Mouse (Mus musculus) retina, postnatal 7 days (tissue): ENCODE measurements around the gene Rdh16f2.
"Not testable (repeated sequence)": the region's sequence is repeated elsewhere in the genome, so short reads cannot be mapped to it uniquely, and the experiment has no call there.

ENCODE experiments used
- DNase-seq: peaks from one replicate; pipeline ENCODE4 v3.0.0-alpha.2; 2012; ENCODE audit warnings: low read depth, low spot score

Gene Rdh16f2

DNA sequence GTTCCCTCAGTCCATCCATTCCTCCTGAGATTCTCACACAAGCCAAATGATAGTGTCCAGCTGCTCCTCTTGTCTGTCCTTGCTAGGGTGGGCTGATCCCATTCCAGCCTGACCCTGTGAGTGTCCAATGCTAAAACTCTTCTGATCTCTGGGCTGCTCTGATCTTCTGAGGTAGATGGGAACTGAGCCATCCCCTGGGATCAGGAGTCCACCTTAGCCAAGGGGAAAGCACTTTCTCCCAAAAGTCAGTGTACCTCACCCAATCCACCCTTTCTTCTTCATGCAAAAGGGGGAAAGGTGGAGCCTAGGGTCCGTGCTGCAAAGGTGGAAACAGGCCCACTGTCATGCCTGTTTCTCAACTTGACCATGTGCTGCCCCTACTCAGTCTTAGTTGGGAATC is 25.2 kb downstream of the Rdh16f2 start:
- DNase-seq = no peak

DNA sequence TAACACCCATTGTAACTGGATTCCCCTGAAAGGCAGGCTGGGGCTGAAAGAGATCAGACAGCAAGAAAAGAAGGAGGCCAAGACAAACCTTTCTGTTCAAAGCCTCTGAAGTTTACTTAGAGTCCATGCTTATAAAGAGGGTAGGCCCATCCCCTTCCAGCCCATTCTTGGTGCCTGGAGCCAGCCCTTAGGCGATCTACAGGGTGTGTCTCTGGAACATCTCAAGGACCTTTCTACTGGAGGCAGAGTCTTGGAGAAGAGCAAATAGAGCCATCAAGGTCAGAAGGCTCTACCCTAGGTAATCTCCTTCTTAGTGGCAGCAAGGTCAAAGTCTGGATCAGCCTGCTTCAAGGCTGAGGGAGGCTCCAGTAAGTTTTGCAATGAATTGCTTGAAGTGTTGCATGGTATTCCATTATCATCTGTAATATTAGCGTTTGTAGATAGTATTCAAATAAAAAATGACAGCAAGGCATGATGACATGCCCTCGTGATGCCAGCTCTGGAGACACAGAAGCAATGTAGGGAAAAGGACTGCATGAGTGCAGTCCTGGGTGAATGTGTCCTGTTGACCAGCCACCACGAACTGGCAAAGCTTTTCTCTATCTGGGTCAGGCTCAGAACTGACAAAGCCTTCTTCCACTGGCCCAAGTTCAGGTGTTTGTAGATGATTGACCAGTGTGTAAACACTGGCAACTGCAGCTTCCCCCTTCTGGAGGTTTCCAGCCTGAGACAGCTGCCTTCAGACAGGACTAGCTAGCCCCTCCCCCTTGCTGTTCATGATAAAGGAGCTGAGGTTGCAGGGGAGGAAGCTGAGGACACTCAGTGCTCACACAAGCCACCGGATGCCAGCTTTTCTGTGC is 27.1 kb downstream of the Rdh16f2 start:
- DNase-seq = not testable (repeated sequence)

DNA sequence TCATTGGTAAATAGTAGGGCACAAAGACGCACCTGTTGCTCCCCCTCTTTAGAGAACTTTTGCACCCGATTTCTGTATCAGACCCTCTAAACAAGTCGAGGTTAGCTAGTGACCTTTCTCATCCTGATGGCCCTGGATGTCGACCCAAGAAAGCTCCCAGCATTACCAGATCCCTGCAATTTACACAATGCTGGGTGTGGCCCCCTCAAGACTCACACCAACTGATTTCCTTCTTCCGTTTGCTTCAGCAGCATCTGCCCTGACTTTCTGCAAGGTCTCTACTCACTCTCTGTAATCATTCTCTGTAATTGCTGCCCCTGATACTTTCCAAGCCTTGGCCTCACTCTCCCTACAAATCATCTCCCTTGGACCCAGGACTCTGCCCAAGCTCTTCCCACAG is 30.4 kb downstream of the Rdh16f2 start:
- no peak for DNase-seq

DNA sequence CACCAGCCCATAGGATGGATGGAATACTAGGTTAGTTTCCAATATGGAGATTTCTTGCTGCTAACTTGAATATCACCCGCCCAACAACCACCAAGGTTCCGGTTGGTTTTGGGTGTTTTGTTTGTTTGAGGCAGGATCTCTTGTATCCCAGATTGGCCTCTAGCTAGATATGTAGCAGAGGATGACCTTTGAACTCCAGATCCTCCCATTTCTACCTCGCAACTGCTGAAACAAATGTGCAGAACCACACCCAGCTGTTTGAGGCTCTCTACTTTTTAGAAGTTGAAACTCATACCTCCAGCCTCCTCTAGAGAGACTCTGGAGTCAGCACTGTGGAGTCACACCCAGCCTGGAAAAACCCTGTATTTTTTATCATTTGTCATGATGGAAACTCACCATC is 31.2 kb downstream of the Rdh16f2 start:
- DNase-seq = no peak

DNA sequence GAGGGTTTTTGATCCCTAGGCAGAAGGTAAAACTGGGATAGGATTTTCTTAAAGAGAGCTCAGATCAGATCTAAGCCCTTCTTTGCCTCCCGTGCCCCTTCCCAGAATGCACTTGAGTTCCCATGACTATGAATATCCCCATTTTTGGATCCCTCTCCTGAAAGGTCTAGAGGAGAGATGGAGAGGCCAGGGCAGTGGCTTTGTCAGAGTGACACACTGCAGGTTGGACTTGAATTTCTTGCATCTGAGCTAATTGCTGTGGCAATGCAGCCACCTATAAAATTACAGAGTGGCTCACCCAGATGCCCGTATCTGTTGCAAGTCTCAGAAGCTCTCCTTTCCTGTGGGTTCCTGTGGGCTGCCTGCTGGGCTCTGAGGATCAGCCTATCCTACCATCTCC is 31.9 kb downstream of the Rdh16f2 start, which contains the start of gene Sdr9c7:
Gene Sdr9c7, plus strand, starts transcription at position 301 of the 400 bp plus-strand sequence.
- no peak for DNase-seq

DNA sequence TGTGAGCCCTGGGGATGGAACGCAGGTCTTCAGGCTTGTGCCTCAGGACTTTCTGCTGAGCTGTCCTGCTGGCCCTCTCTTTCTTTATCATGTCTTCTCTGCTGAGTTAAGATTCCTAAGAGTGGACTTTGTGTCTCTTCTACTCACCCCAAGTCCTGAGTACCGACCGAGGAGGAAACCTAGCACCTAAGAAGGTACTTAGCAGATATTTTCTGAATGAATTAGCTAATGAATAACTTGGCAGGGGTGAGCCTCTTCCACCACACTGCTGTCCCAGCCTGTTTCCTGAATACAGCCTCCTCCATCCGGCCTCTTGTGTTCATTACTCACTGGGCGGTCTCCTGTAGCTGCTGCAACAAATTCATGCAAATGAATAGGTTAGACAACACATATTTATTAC is 33.5 kb downstream of the Rdh16f2 start:
- DNase-seq = no peak

DNA sequence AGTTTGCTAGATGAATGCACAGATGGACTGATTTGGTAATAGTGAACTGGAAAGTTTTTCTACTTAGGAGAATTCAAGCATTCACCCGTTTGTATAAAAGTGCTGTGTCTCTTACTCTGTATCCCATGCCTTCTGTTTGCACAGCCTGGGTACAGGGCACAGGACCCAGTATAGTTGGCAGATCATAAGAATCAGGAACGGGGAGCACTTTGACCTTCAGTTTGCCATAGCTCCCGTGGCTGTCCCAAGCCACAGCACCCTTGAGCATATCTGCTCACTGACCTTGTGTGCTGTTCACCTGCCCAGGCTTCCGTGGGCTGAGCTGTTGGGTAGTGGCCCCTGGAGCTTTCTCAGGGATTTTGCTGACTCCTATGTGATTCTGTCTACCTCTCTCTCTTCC is 35.5 kb downstream of the Rdh16f2 start:
- DNase-seq = no peak

DNA sequence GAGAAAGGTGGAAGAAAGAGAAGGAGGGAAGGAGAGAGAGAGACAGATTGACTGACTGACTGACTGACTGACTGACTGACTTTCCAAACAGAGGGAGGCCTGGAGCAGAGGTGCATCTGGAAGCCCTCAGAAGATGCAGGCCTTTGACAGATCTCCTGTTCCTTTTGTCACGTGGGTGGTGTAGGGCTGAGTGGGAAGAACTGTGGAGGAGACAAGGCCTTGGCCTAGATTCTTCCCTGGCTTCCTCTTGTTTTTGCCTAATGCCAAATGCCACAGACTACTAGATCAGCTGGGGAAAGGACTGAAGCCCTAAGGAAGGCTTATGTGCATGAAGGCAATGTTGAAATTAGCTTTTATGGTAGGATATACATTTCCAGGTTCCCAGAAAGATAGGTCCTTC is 36.8 kb downstream of the Rdh16f2 start:
- no peak for DNase-seq

DNA sequence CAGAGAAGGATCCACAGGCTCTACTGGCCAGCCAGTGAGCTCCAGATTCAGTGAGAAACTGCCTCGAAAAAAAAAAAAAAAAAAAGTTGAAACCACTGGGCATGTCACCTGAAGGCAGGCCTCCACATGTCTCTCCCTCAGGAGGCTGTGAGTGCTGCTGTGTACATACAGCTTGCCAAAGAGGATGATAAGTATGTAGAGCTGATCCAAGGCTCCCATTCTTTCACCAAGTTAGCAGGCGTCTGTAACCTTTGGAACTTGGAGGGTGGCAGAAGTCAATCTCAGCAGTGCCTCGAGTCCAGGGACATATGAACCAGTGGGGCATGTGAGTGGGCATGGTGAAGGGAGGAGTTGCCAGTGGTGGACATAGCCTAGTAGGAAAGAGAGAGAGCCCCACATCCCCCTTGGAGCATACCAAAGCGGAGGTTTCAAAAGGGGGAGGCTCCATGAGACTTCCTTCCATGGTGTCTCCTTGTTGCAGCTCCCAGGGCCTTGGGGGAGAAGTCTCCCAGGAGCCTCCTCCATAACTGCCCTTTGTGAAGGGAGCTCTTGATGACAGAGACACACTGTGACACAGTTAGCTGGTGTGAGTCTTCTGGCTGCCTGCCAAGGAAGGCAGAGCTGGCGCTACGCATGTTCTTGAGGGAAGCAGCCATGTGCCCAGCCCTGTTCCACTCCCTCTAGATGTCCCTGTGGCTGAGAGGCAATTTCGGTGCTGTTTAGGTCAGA is 38.6 kb downstream of the Rdh16f2 start:
- no peak for DNase-seq

DNA sequence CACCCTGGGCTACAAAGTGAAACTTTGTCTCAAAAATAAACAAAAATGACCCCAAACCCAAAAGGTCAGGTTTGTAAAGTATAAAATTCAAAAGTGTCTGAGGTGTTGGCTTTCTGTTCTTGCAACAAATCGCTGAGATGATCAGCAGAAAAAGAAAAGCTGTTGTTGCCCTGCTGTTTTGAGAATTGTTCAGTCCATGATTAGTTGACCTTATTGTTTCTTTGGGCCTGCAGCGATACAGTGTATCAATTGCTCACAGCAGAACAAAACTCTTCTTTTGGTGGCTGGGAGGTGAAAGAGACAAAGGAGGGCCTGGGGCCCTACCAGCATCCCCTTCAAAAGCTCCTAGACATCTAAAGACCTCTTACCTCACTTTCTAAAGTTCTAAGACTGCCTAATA is 39.9 kb downstream of the Rdh16f2 start:
- DNase-seq = no peak

DNA sequence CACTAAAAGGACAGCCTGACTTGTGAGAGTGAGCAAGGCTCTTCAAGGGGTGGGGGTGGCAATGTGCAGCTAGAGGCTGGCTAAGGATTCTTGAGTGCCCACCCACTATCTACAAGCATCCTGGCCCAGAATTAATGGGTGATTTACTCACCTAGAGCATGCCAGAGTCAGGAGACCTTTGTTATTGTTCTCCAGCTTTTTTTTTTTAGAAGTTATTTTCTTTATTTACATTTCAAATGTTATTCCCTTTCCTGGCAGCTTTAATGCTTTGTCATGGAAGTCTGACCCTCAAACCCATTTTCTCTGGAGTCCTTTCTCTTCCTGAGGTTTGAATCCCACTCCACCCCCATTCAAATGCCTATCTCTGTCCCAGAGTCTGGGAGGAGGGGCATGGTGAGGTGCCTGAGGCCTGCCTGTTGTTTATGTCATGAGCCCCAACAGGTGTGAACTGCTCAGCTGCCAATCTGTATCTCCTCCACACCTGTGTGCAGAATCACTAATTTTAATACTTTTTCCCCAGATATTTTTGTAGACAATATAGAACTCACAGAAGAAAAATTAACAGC is 41.2 kb downstream of the Rdh16f2 start:
- DNase-seq = no peak

DNA sequence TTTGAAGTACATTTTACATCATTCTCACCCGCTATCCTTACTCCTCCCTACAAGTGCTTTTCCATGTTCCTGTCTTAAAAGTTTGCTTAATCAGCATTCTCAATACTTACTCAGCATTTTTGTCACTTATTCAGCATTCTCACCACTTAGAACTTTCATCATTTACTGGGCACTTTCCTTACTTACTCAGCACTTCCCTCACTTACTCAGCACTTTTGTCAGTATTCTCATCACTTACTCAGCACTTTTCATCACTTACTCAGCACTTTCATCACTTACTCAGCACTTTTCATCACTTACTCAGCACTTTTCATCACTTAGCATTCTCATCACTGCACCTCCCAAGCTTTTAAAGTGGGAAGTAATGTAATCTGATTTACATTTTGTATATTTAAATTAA is 49.3 kb downstream of the Rdh16f2 start:
- DNase-seq = no peak

DNA sequence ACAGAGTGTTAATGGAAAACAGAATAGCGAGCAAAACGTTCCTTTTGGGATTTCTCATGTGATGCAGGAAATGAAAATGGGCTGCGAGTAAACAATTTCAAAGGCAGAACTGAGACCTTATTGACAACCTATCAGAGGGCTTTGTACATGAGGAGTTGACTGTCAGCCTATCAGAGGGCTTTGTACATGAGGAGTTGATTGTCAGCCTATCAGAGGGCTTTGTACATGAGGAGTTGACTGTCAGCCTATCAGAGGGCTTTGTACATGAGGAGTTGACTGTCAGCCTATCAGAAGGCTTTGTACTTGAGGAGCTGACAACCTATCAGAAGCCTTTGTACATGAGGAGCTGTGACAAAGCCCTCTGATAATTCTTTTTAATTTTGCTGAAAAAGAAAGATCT is 50.9 kb downstream of the Rdh16f2 start:
- not testable (repeated sequence) for DNase-seq

DNA sequence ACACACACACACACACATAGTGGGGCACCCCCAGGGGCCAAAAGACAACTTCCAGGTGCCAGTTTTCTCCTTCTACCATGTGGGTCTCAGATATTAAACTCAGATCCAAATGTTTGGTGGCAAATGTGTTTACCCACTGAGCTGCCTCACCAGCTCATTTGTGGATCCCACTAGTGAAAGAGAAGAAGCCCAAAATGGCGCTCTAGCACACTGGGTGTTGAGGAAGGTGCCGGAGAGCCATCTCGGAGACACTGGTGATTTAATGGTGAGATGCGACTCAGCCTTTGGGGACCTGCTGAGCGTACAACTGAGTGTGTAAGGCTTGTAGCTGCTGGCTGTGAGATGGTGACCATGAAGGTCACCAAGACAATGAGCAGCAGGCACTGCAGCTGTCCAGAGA is 51.4 kb downstream of the Rdh16f2 start:
- DNase-seq = no peak

DNA sequence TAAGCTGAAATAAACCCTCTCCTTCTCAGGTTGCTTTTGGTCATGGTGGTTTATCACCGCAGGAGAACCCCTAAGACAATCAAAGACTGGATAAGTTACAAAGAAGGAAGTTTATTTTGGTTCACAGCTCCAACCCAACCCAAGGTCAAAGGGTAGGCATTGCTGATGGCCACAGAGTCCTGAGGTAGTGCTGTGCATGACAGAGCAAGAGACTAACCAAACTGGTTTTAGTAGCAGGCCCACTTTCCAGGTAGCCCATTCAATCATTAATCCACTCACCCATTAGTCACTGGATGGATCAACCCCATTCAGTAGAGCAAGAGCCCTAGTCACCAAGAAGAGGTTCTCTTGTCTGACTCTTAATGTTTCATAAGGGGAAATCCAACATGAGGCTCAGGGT is 56.0 kb downstream of the Rdh16f2 start:
- DNase-seq = no peak

DNA sequence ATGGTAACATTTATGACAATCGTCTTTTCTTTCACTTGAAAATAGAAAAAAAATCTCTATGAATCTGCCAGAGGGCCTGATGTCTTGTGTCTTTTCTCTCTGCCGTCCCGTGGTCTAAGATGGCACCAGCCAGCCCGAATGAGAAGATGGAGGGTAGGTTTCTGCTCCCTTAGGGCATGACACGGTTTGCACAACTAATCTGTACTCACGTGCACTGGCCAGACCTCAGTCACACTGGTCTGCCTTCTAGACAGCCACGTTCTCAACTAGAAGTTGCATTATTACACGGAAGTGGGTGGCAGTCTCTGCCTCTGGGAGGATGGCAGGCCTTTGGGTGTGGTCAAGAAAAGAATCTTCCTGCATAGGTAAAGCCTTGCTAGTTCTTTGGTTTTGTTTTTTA is 56.8 kb downstream of the Rdh16f2 start:
- DNase-seq = no peak

DNA sequence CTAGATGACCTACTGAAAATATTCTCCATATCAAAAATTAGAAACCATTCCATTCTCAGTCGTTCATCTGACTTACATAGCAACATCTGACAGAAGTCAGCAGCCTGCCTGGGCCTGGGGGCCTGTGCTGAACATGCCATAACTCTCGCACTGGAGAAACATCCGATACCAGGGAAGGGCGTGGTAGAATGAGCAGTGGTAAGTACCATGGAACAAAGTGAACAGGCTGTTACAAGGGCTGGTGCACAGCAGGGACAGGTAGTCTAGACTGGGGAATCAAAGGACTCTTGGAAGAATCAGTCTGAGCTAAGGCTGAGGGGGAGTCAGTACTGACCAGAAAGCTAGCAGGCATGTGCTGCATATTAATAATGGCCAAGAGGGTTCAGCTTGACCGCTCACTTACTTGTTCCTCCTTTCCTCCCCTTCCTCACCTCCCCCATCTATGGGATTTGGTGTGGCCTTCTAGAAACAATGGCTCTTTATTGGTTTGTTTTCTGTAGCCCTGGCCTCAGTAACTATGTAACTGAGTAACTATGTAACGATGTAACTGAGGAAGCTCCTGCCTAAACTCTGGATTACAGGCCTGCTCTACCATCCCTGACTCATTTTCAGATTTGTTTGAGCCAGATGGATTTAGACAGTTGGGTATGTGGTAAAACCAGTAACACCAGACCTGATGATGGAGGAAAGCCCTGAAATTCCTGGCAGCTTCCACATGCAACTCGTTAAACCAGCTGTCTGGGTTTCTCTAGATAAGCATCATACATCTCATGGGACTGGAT is 58.5 kb downstream of the Rdh16f2 start:
- no peak for DNase-seq
